Mouse (Mus musculus): ENCODE data around the gene Fbxo21. TPM values are rescaled to one million over a fixed set of nuclear protein-coding genes. Genes with fewer than 3 reads are reported as not detected.

Fbxo21 gene
- polyA plus RNA-seq, 1 experiment from 2014 or later: 100 TPM

- Histone ChIP-seq H3K36me3 (no peaks in the 10 kb centered on the region), H3K4me3 (no peak overlapping the region), H3K27me3 (no peaks in the 10 kb centered on the region), H3K4me1 (no peaks in the 10 kb centered on the region), H3K4me2 (replicated peaks) (no peak overlapping the region), H3K9me3 (no peaks in the 10 kb centered on the region), H3K27ac (no peak overlapping the region), H3K9ac (no peak overlapping the region)
- 76% methylated on average over 1 of the region's 1 CpGs for WGBS
- no peak for ATAC-seq (ENCODE audit: insufficient number of reproducible peaks, insufficient read depth, low FRiP score, low TSS enrichment)
Measured at GRCm38 (mm10) chr5:117954429-117954828, 22.1 kb upstream of the Fbxo21 start.

GRCm38 (mm10) chr5:117955675-117956420 is 20.7 kb upstream of the Fbxo21 start:
- H3K36me3 ChIP-seq: no peaks in the 10 kb centered on the region
- H3K4me1 ChIP-seq: no peaks in the 10 kb centered on the region
- 46% methylated on average over 10 of the region's 10 CpGs for WGBS
- no peaks in the 10 kb centered on the region for H3K27me3 ChIP-seq
- no peak overlapping the region for H3K27ac ChIP-seq
- no peak overlapping the region for H3K4me2 ChIP-seq (replicated peaks)
- no peak for ATAC-seq (ENCODE audit: insufficient number of reproducible peaks, insufficient read depth, low FRiP score, low TSS enrichment)
- no peak overlapping the region for H3K4me3 ChIP-seq
- H3K9ac ChIP-seq: no peak overlapping the region
- H3K9me3 ChIP-seq: no peaks in the 10 kb centered on the region

GRCm38 (mm10) chr5:117964750-117965149 is 11.8 kb upstream of the Fbxo21 start:
- H3K4me3 ChIP-seq: no peak overlapping the region
- H3K36me3 ChIP-seq: no peaks in the 10 kb centered on the region
- ATAC-seq (ENCODE audit: insufficient number of reproducible peaks, insufficient read depth, low FRiP score, low TSS enrichment): no peak
- WGBS: 41% methylated on average over 9 of the region's 9 CpGs
- H3K27ac ChIP-seq: no peak overlapping the region
- H3K9me3 ChIP-seq: no peaks in the 10 kb centered on the region
- H3K27me3 ChIP-seq: no peaks in the 10 kb centered on the region
- H3K4me1 ChIP-seq: 0 out of 2 replicates have a peak, but pooled peaks cover 3% of the 10 kb centered on the region
- no peak overlapping the region for H3K4me2 ChIP-seq (replicated peaks)
- H3K9ac ChIP-seq: no peak overlapping the region

- Histone ChIP-seq H3K27me3 (no peaks in the 10 kb centered on the region), H3K4me3 (no peak overlapping the region)
- ATAC-seq (ENCODE audit: insufficient number of reproducible peaks, insufficient read depth, low FRiP score, low TSS enrichment): no peak
Measured at GRCm38 (mm10) chr5:117966956-117967355, 9.6 kb upstream of the Fbxo21 start.

GRCm38 (mm10) chr5:117967659-117968069 is 8.9 kb upstream of the Fbxo21 start:
- no peaks in the 10 kb centered on the region for H3K27me3 ChIP-seq
- no peak overlapping the region for H3K27ac ChIP-seq
- H3K4me3 ChIP-seq: no peak overlapping the region
- ATAC-seq (ENCODE audit: insufficient number of reproducible peaks, insufficient read depth, low FRiP score, low TSS enrichment): no peak
- H3K4me1 ChIP-seq: peaks cover 7% of the 10 kb centered on the region; the same call in 1 of the 2 replicates
- H3K9ac ChIP-seq: no peak overlapping the region
- H3K9me3 ChIP-seq: no peaks in the 10 kb centered on the region
- H3K4me2 ChIP-seq (replicated peaks): no peak overlapping the region
- 59% methylated on average over 4 of the region's 4 CpGs for WGBS
- H3K36me3 ChIP-seq: no peaks in the 10 kb centered on the region

More at GRCm38 (mm10) chr5:117966956-117967355, 9.6 kb upstream of the Fbxo21 start:
- H3K4me2 ChIP-seq (replicated peaks): no peak overlapping the region
- H3K9ac ChIP-seq: no peak overlapping the region
- H3K27ac ChIP-seq: no peak overlapping the region
- no peaks in the 10 kb centered on the region for H3K36me3 ChIP-seq
- H3K9me3 ChIP-seq: no peaks in the 10 kb centered on the region
- H3K4me1 ChIP-seq: peaks cover 7% of the 10 kb centered on the region; the same call in 1 of the 2 replicates
- WGBS: 62% methylated on average over 9 of the region's 9 CpGs

GRCm38 (mm10) chr5:117969681-117970427 is 6.7 kb upstream of the Fbxo21 start:
- peaks cover 4% of the 10 kb centered on the region; the same call in 1 of the 2 replicates for H3K4me1 ChIP-seq
- H3K9me3 ChIP-seq: no peaks in the 10 kb centered on the region
- no peak overlapping the region for H3K27ac ChIP-seq
- no peaks in the 10 kb centered on the region for H3K27me3 ChIP-seq
- WGBS: 90% methylated on average over 10 of the region's 10 CpGs
- no peak overlapping the region for H3K9ac ChIP-seq
- no peak overlapping the region for H3K4me3 ChIP-seq
- no peak for ATAC-seq (ENCODE audit: insufficient number of reproducible peaks, insufficient read depth, low FRiP score, low TSS enrichment)
- no peak overlapping the region for H3K4me2 ChIP-seq (replicated peaks)
- no peaks in the 10 kb centered on the region for H3K36me3 ChIP-seq

- Histone ChIP-seq H3K36me3 (peaks cover 23% of the 10 kb centered on the region), H3K9ac (no peak overlapping the region; the same call in 1 of the 2 replicates), H3K9me3 (no peaks in the 10 kb centered on the region), H3K27me3 (no peaks in the 10 kb centered on the region), H3K4me3 (peak overlapping the region; percentile 98), H3K4me1 (peaks cover 22% of the 10 kb centered on the region; the same call in 1 of the 2 replicates), H3K27ac (no peak overlapping the region), H3K4me2 (replicated peaks) (peak overlapping the region; percentile 72)
- ATAC-seq (ENCODE audit: insufficient number of reproducible peaks, insufficient read depth, low FRiP score, low TSS enrichment): no peak
- 23% methylated on average over 19 of the region's 19 CpGs for WGBS
Measured at GRCm38 (mm10) chr5:117976263-117976656, 270 bp upstream of the Fbxo21 start.

- H3K27me3 ChIP-seq: no peaks in the 10 kb centered on the region
- peaks cover 35% of the 10 kb centered on the region for H3K36me3 ChIP-seq
- no peak for ATAC-seq (ENCODE audit: insufficient number of reproducible peaks, insufficient read depth, low FRiP score, low TSS enrichment)
- H3K4me2 ChIP-seq (replicated peaks): peak overlapping the region; percentile 72
- no peaks in the 10 kb centered on the region for H3K9me3 ChIP-seq
- peaks cover 19% of the 10 kb centered on the region; the same call in 1 of the 2 replicates for H3K4me1 ChIP-seq
- peak overlapping the region; percentile 94 for H3K9ac ChIP-seq
- WGBS: 15% methylated on average over 30 of the region's 30 CpGs
- H3K27ac ChIP-seq: peak overlapping the region; percentile 88
- peak overlapping the region; percentile 98 for H3K4me3 ChIP-seq
Measured at GRCm38 (mm10) chr5:117977501-117978158, 1.1 kb downstream of the Fbxo21 start.

GRCm38 (mm10) chr5:117978159-117978697 is 1.7 kb downstream of the Fbxo21 start:
- peaks cover 41% of the 10 kb centered on the region for H3K36me3 ChIP-seq
- 0 out of 2 replicates have a peak overlapping the region, but pooled peaks have one; percentile 24 for H3K27ac ChIP-seq
- H3K4me2 ChIP-seq (replicated peaks): peak overlapping the region; percentile 72
- WGBS: 54% methylated on average over 17 of the region's 17 CpGs
- H3K9me3 ChIP-seq: no peaks in the 10 kb centered on the region
- H3K27me3 ChIP-seq: no peaks in the 10 kb centered on the region
- H3K9ac ChIP-seq: peak overlapping the region; percentile 94
- peak overlapping the region; percentile 98 for H3K4me3 ChIP-seq
- H3K4me1 ChIP-seq: peaks cover 19% of the 10 kb centered on the region; the same call in 1 of the 2 replicates
- no peak for ATAC-seq (ENCODE audit: insufficient number of reproducible peaks, insufficient read depth, low FRiP score, low TSS enrichment)

GRCm38 (mm10) chr5:117979082-117979481 is 2.6 kb downstream of the Fbxo21 start:
- H3K9me3 ChIP-seq: no peaks in the 10 kb centered on the region
- H3K4me3 ChIP-seq: peak overlapping the region; percentile 98; the same call in 1 of the 2 replicates
- peaks cover 49% of the 10 kb centered on the region for H3K36me3 ChIP-seq
- ATAC-seq (ENCODE audit: insufficient number of reproducible peaks, insufficient read depth, low FRiP score, low TSS enrichment): no peak
- H3K4me1 ChIP-seq: peaks cover 19% of the 10 kb centered on the region; the same call in 1 of the 2 replicates
- H3K4me2 ChIP-seq (replicated peaks): no peak overlapping the region
- WGBS: 78% methylated on average over 5 of the region's 5 CpGs
- no peaks in the 10 kb centered on the region for H3K27me3 ChIP-seq
- H3K9ac ChIP-seq: no peak overlapping the region
- H3K27ac ChIP-seq: no peak overlapping the region

- H3K9me3 ChIP-seq: no peaks in the 10 kb centered on the region
- no peaks in the 10 kb centered on the region for H3K27me3 ChIP-seq
- no peak overlapping the region for H3K4me3 ChIP-seq
- H3K4me2 ChIP-seq (replicated peaks): no peak overlapping the region
- WGBS: 87% methylated on average over 8 of the region's 8 CpGs
- ATAC-seq (ENCODE audit: insufficient number of reproducible peaks, insufficient read depth, low FRiP score, low TSS enrichment): no peak
- H3K9ac ChIP-seq: no peak overlapping the region
- H3K36me3 ChIP-seq: peaks cover 66% of the 10 kb centered on the region
- peaks cover 19% of the 10 kb centered on the region; the same call in 1 of the 2 replicates for H3K4me1 ChIP-seq
- no peak overlapping the region for H3K27ac ChIP-seq
Measured at GRCm38 (mm10) chr5:117980921-117981320, 4.4 kb downstream of the Fbxo21 start.

Data from embryonic facial prominence, embryonic 12.5 days (tissue).